Mouse (Mus musculus) cerebellum, adult 2 months (tissue): ENCODE results near the gene Slc44a4. TPM values are rescaled to one million over a fixed set of nuclear protein-coding genes. Genes with fewer than 3 reads are reported as not detected.
"Not testable (repeated sequence)": the region's sequence is repeated elsewhere in the genome, so short reads cannot be mapped to it uniquely, and the experiment has no call there.

ENCODE experiments used
- DNase-seq, 2 experiments: peaks; one replicate each; pipeline ENCODE4 v3.0.0; 2021
- H3K27ac ChIP-seq: fragments of 200-500 bp; 2 replicates; pipeline ENCODE4 v1.5.1; 2012; ENCODE audit warnings: low read length, control low read depth, inconsistent platforms; ENCODE audit not compliant: insufficient read depth
- H3K27me3 ChIP-seq: fragments of 200-500 bp; 2 replicates; pipeline ENCODE4 v1.6.1; 2012; ENCODE audit warnings: inconsistent platforms, mild to moderate bottlenecking, low read length, moderate library complexity; ENCODE audit not compliant: control insufficient read depth, insufficient read depth
- H3K4me1 ChIP-seq: fragments of 200-500 bp; 2 replicates; pipeline ENCODE4 v1.6.1; 2011; ENCODE audit warnings: low read length; ENCODE audit not compliant: control insufficient read depth, insufficient read depth
- H3K4me3 ChIP-seq: fragments of 200-500 bp; replicated peaks from 2 replicates; pipeline ENCODE3; 2011; ENCODE audit warnings: mild to moderate bottlenecking, low read depth, low read length, control low read depth; ENCODE audit not compliant: insufficient read depth
- CTCF ChIP-seq: fragments of 200-500 bp; IDR thresholded peaks from 2 replicates; pipeline ENCODE4 v1.5.1; 2011; ENCODE audit warnings: low read depth, mild to moderate bottlenecking, control low read depth, low read length, moderate library complexity, borderline replicate concordance; ENCODE audit not compliant: insufficient read depth
- POLR2A ChIP-seq: fragments of 200-500 bp; IDR thresholded peaks from 2 replicates; pipeline ENCODE4 v1.6.1; 2011; ENCODE audit warnings: low read length, control low read depth, borderline replicate concordance; ENCODE audit not compliant: insufficient read depth
- WGBS: fragments of 180-500 bp; shearing (Covaris S2); methylation state at CpG from one replicate; pipeline ENCODE4 v1.1.7; 2018; 5-methylcytosine and 5-hydroxymethylcytosine counted together
- polyA plus RNA-seq: library from polyadenylated mRNA; depleted of rRNA; stranded (reverse); fragments of >200 nt; gene quantifications from 2 replicates; pipeline ENCODE4 v1.2.3, GENCODE M21; 2012

Slc44a4 gene
- polyA plus RNA-seq, 1 experiment: 0.05 TPM

GRCm38 (mm10) chr17:34962125-34962524, 47.9 kb downstream of the Slc44a4 start:
- no peak for DNase-seq
- H3K4me3 ChIP-seq: no peak overlapping the region
- TF ChIP-seq POLR2A (no peak), CTCF (no peak)
- no peaks in the 10 kb centered on the region for H3K27me3 ChIP-seq
- no peak overlapping the region for H3K27ac ChIP-seq
- H3K4me1 ChIP-seq: peaks cover 3% of the 10 kb centered on the region; the same call in 1 of the 2 replicates
- 34% methylated on average over 3 of the region's 3 CpGs for WGBS

GRCm38 (mm10) chr17:34962841-34963240, 48.6 kb downstream of the Slc44a4 start:
- H3K4me3 ChIP-seq: no peak overlapping the region
- no peak overlapping the region for H3K27ac ChIP-seq
- no peak for DNase-seq
- TF ChIP-seq POLR2A (no peak), CTCF (no peak)
- WGBS: 53% methylated on average over 1 of the region's 1 CpGs
- H3K4me1 ChIP-seq: peaks cover 3% of the 10 kb centered on the region; the same call in 1 of the 2 replicates
- H3K27me3 ChIP-seq: no peaks in the 10 kb centered on the region; the same call in 1 of the 2 replicates

- TF ChIP-seq POLR2A (no peak), CTCF (no peak)
- Histone ChIP-seq H3K4me1 (no peaks in the 10 kb centered on the region), H3K27ac (no peak overlapping the region), H3K27me3 (no peaks in the 10 kb centered on the region; the same call in 1 of the 2 replicates), H3K4me3 (no peak overlapping the region)
- 21% methylated on average over 1 of the region's 1 CpGs for WGBS
- DNase-seq: no peak
Measured at GRCm38 (mm10) chr17:34964640-34965049, 50.4 kb downstream of the Slc44a4 start.

GRCm38 (mm10) chr17:34965627-34966026, 51.4 kb downstream of the Slc44a4 start:
- TF ChIP-seq CTCF (no peak), POLR2A (no peak)
- no peaks in the 10 kb centered on the region; the same call in 1 of the 2 replicates for H3K27me3 ChIP-seq
- 70% methylated on average over 5 of the region's 5 CpGs for WGBS
- DNase-seq: no peak
- no peak overlapping the region for H3K4me3 ChIP-seq
- no peaks in the 10 kb centered on the region for H3K4me1 ChIP-seq
- H3K27ac ChIP-seq: no peak overlapping the region

GRCm38 (mm10) chr17:34969822-34970221, 55.6 kb downstream of the Slc44a4 start, which contains the start of gene Gm20481:
Gm20481 (plus strand) TSS chr17:34969912.
- not testable (repeated sequence) for H3K4me3 ChIP-seq, H3K4me1 ChIP-seq, DNase-seq, H3K27ac ChIP-seq, H3K27me3 ChIP-seq
- WGBS: 49% methylated on average over 8 of the region's 11 CpGs

- not testable (repeated sequence) for DNase-seq, H3K27me3 ChIP-seq
Measured at GRCm38 (mm10) chr17:34970850-34971249, 56.6 kb downstream of the Slc44a4 start.

GRCm38 (mm10) chr17:34971694-34972068, 57.4 kb downstream of the Slc44a4 start:
- H3K4me3 ChIP-seq: peak overlapping the region; percentile 57
- DNase-seq, H3K27ac ChIP-seq, H3K4me1 ChIP-seq, H3K27me3 ChIP-seq: not testable (repeated sequence)
- 2% methylated on average over 22 of the region's 43 CpGs for WGBS

More at GRCm38 (mm10) chr17:34970850-34971249, 56.6 kb downstream of the Slc44a4 start:
- 31% methylated on average over 21 of the region's 37 CpGs for WGBS
- not testable (repeated sequence) for H3K4me1 ChIP-seq, H3K4me3 ChIP-seq, H3K27ac ChIP-seq

- not testable (repeated sequence) for H3K27ac ChIP-seq, H3K27me3 ChIP-seq, H3K4me1 ChIP-seq
- under 1% methylated on average over 28 of the region's 33 CpGs for WGBS
- peak; percentile 84 to 91 for DNase-seq
- peak; percentile 56; the same call in 1 of the 2 replicates for TF ChIP-seq POLR2A
- H3K4me3 ChIP-seq: peak within 1 kb of the TSS; percentile 66
Measured at GRCm38 (mm10) chr17:34972069-34972749, 57.9 kb downstream of the Slc44a4 start, which contains the start of the genes Hspa1a and Hspa1l. Hspa1a (minus strand) TSS chr17:34972156. Hspa1l (plus strand) TSS chr17:34972703.
